In the genomic region with DNA sequence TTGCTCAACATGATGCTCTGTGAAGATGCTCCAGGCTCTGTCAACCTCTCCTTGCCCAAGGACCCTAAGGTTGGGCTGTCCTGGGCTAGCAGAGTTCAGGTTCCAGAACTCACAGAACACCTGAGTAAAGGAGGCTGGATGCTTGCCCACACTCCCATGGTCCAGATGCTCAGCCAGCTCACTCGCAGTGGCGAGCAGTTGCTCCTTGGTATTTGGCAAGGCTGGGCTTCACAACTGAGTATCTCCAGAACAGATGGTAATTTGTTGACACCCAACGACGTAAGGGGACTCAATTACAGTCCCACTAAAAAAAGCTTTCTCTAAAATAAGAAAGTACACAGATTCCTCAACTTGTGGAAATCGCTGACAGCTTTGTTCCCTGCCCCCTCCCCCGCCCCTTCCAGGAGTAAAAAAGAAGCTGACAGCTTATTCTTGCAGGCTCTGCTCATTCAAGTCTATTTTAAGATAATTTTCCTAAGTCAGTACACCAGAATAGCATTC, we compare ENCODE assay signal across 9 mouse cellular contexts.
DNase-seq lines count a peak whose midpoint lies in the region; ATAC-seq and TF ChIP-seq lines count a peak whose summit lies in the region.
"Had no signal": no experiment of that assay in that cellular context is flagged by ENCODE, and none has a peak within 500 bp of the region (broad histone marks: within the 10 kb centered on the region; RNA-seq: fewer than 3 reads in every experiment).

No protein-coding gene starts in this region.

- DNase-seq in lung, adult 2 months, result no peak
- peak; percentile 43 for DNase-seq in kidney, postnatal 0 days (ENCODE audit: low spot score)
- no peak for DNase-seq in limb, embryonic 11.5 days (ENCODE audit: low spot score)
- DNase-seq in urinary bladder, adult 18-20 months (ENCODE audit: low spot score in 2 of 2), result no peak
- no peak for DNase-seq in spleen, postnatal 4 days (ENCODE audit: low spot score in 2 of 2)

- H3K4me2 ChIP-seq in lung, embryonic 15.5 days, result no peak overlapping the region
- no peak overlapping the region for H3K4me2 ChIP-seq in forebrain, embryonic 16.5 days (ENCODE audit: low read length)
- H3K4me2 ChIP-seq in kidney, postnatal 0 days (ENCODE audit: low read length), result no peak overlapping the region
- H3K4me2 ChIP-seq in limb, embryonic 11.5 days (ENCODE audit: low read depth, severe bottlenecking), result no peak overlapping the region

- ATAC-seq in lung, embryonic 15.5 days (ENCODE audit: borderline replicate concordance, extremely low read depth, low FRiP score, low TSS enrichment), result no peak
- ATAC-seq in forebrain, embryonic 16.5 days, result peak; percentile 72
- no peak for ATAC-seq in kidney, postnatal 0 days (replicated peaks; ENCODE audit: low FRiP score, low read depth)
- no peak for ATAC-seq in limb, embryonic 11.5 days (ENCODE audit: insufficient number of reproducible peaks, low FRiP score, low TSS enrichment, low read depth)
- no peak for ATAC-seq in megakaryocyte-erythroid progenitor cell, adult 5-6 weeks (replicated peaks; ENCODE audit: low FRiP score, low TSS enrichment, poor library complexity, severe bottlenecking)

- H3K4me3 ChIP-seq in lung, embryonic 15.5 days, result no peak overlapping the region
- H3K4me3 ChIP-seq in lung, adult 2 months (replicated peaks; ENCODE audit: extremely low read depth, low read depth, low read length), result no peak overlapping the region
- H3K4me3 ChIP-seq in forebrain, embryonic 16.5 days (replicated peaks; ENCODE audit: low read length), result no peak overlapping the region
- H3K4me3 ChIP-seq in kidney, postnatal 0 days (replicated peaks; ENCODE audit: low read depth, low read length), result no peak overlapping the region
- H3K4me3 ChIP-seq in limb, embryonic 11.5 days (ENCODE audit: low read depth, low read length), result no peak overlapping the region
- H3K4me3 ChIP-seq: limb, embryonic 12.5 days had no signal

- H3K27me3 ChIP-seq in lung, embryonic 15.5 days, result no peaks in the 10 kb centered on the region
- no peaks in the 10 kb centered on the region for H3K27me3 ChIP-seq in forebrain, embryonic 16.5 days (replicated peaks; ENCODE audit: control insufficient read depth, insufficient read depth, low read length)
- H3K27me3 ChIP-seq in kidney, postnatal 0 days (ENCODE audit: insufficient read depth, low read length), result no peaks in the 10 kb centered on the region
- no peaks in the 10 kb centered on the region for H3K27me3 ChIP-seq in limb, embryonic 11.5 days (ENCODE audit: control insufficient read depth, insufficient read depth, low read length)
- H3K27me3 ChIP-seq: limb, embryonic 12.5 days had no signal

- H3K9ac ChIP-seq in lung, embryonic 15.5 days, result no peak overlapping the region
- H3K9ac ChIP-seq in forebrain, embryonic 16.5 days (replicated peaks; ENCODE audit: low read depth, low read length), result no peak overlapping the region
- H3K9ac ChIP-seq in kidney, postnatal 0 days (ENCODE audit: low read depth, low read length), result no peak overlapping the region
- 0 out of 2 replicates have a peak overlapping the region, but pooled peaks have one; percentile 13 for H3K9ac ChIP-seq in limb, embryonic 11.5 days (ENCODE audit: low read length)

- TF ChIP-seq CTCF in lung, adult 2 months (IDR thresholded peaks at IDR 0.05; ENCODE audit: insufficient read depth, low read length), result no peak
- no peak for TF ChIP-seq CTCF in kidney, postnatal 0 days (IDR thresholded peaks at IDR 0.05; ENCODE audit: low read depth)

- peak overlapping the region; percentile 79 for H3K27ac ChIP-seq in lung, embryonic 15.5 days
- peak overlapping the region; percentile 58 for H3K27ac ChIP-seq in forebrain, embryonic 16.5 days (ENCODE audit: low read length)
- H3K27ac ChIP-seq in kidney, postnatal 0 days, result peak overlapping the region; percentile 57; the same call in 1 of the 2 replicates
- H3K27ac ChIP-seq in limb, embryonic 11.5 days (replicated peaks; ENCODE audit: low read depth, low read length), result no peak overlapping the region

- H3K9me3 ChIP-seq in lung, embryonic 15.5 days, result no peaks in the 10 kb centered on the region
- no peaks in the 10 kb centered on the region for H3K9me3 ChIP-seq in forebrain, embryonic 16.5 days (ENCODE audit: control insufficient read depth, low read length)
- H3K9me3 ChIP-seq in kidney, postnatal 0 days (replicated peaks; ENCODE audit: low read length), result no peaks in the 10 kb centered on the region
- no peaks in the 10 kb centered on the region for H3K9me3 ChIP-seq in limb, embryonic 11.5 days (ENCODE audit: control insufficient read depth, low read length)
- H3K9me3 ChIP-seq: limb, embryonic 12.5 days had no signal

- H3K4me1 ChIP-seq in lung, embryonic 15.5 days, result peaks cover 50% of the 10 kb centered on the region
- peaks cover 16% of the 10 kb centered on the region for H3K4me1 ChIP-seq in lung, adult 2 months (ENCODE audit: control insufficient read depth, insufficient read depth, low read length)
- H3K4me1 ChIP-seq in forebrain, embryonic 16.5 days (replicated peaks; ENCODE audit: control insufficient read depth, insufficient read depth, low read length), result peaks cover 29% of the 10 kb centered on the region
- H3K4me1 ChIP-seq in kidney, postnatal 0 days (replicated peaks; ENCODE audit: insufficient read depth, low read length), result peaks cover 34% of the 10 kb centered on the region
- H3K4me1 ChIP-seq in limb, embryonic 11.5 days (ENCODE audit: control insufficient read depth, insufficient read depth, low read length), result peaks cover 30% of the 10 kb centered on the region

- WGBS in lung, embryonic 15.5 days, result 17% methylated on average over 6 of the region's 6 CpGs
- WGBS in lung, adult 2 months, result 43% methylated on average over 6 of the region's 6 CpGs
- WGBS in forebrain, embryonic 16.5 days, result 28% methylated on average over 6 of the region's 6 CpGs
- 40% methylated on average over 6 of the region's 6 CpGs for WGBS in kidney, postnatal 0 days
- WGBS in limb, embryonic 11.5 days, result 52% methylated on average over 6 of the region's 6 CpGs

- no peak for TF ChIP-seq POLR2A in lung, adult 2 months (IDR thresholded peaks at IDR 0.05; ENCODE audit: borderline replicate concordance, extremely low read depth, low read depth, low read length)

- H3K36me3 ChIP-seq in lung, embryonic 15.5 days, result no peaks in the 10 kb centered on the region
- H3K36me3 ChIP-seq in forebrain, embryonic 16.5 days (ENCODE audit: control insufficient read depth, insufficient read depth), result no peaks in the 10 kb centered on the region
- no peaks in the 10 kb centered on the region for H3K36me3 ChIP-seq in kidney, postnatal 0 days (ENCODE audit: insufficient read depth, low read length)
- no peaks in the 10 kb centered on the region for H3K36me3 ChIP-seq in limb, embryonic 11.5 days (ENCODE audit: control insufficient read depth, insufficient read depth, low read length)
- H3K36me3 ChIP-seq: limb, embryonic 12.5 days had no signal
